In genomic region chr17:56134463-56134971, GRCm38 (mm10) we compare ENCODE assay signal across 8 mouse cellular contexts. TPM values are rescaled to one million over a fixed set of nuclear protein-coding genes. Genes with fewer than 3 reads are reported as not detected.
DNase-seq lines count a peak whose midpoint lies in the region; ATAC-seq and TF ChIP-seq lines count a peak whose summit lies in the region.

No protein-coding gene starts in this region.

- no peaks in the 10 kb centered on the region for H3K36me3 ChIP-seq in heart, adult 2 months (ENCODE audit: control insufficient read depth, insufficient read depth, low read length)
- no peaks in the 10 kb centered on the region for H3K36me3 ChIP-seq in lung, embryonic 14.5 days (ENCODE audit: insufficient read depth)
- peaks cover 13% of the 10 kb centered on the region; the same call in 1 of the 2 replicates for H3K36me3 ChIP-seq in neural tube, embryonic 14.5 days (ENCODE audit: control insufficient read depth, insufficient read depth, low read length)

- H3K9ac ChIP-seq in heart, adult 2 months (ENCODE audit: low read depth, low read length) = peak overlapping the region; percentile 32
- H3K9ac ChIP-seq in lung, embryonic 14.5 days = peak overlapping the region; percentile 29; the same call in 1 of the 2 replicates
- no peak overlapping the region for H3K9ac ChIP-seq in neural tube, embryonic 14.5 days (replicated peaks; ENCODE audit: low read depth, low read length)

- H3K4me3 ChIP-seq in cortical plate, adult 2 months (ENCODE audit: insufficient read depth, low read length) = 0 out of 2 replicates have a peak overlapping the region, but pooled peaks have one; percentile 1
- peak overlapping the region; percentile 48 for H3K4me3 ChIP-seq in heart, adult 2 months
- H3K4me3 ChIP-seq in lung, embryonic 14.5 days (ENCODE audit: low read depth, low read length) = peak overlapping the region; percentile 22
- H3K4me3 ChIP-seq in neural tube, embryonic 14.5 days (ENCODE audit: low read depth, low read length) = no peak overlapping the region

- intact Hi-C loops in heart, adult 2 months (cut with DNase I) = loop anchor here (5.0 kb wide), 1 partner anchor 218 kb away; no protein-coding TSS in a partner anchor

- TF ChIP-seq POLR2A in cortical plate, adult 2 months (IDR thresholded peaks at IDR 0.05; ENCODE audit: extremely low read depth, insufficient read depth, low read length) = no peak
- TF ChIP-seq POLR2A in heart, adult 2 months (IDR thresholded peaks at IDR 0.05; ENCODE audit: insufficient read depth, low read depth, low read length) = no peak

- peaks cover 6% of the 10 kb centered on the region; the same call in 1 of the 2 replicates for H3K4me1 ChIP-seq in cortical plate, adult 2 months (ENCODE audit: control insufficient read depth, insufficient read depth, low read length)
- peaks cover 22% of the 10 kb centered on the region for H3K4me1 ChIP-seq in heart, adult 2 months (ENCODE audit: control insufficient read depth, insufficient read depth, low read length)
- 0 out of 2 replicates have a peak, but pooled peaks cover 6% of the 10 kb centered on the region for H3K4me1 ChIP-seq in lung, embryonic 14.5 days (ENCODE audit: insufficient read depth)
- H3K4me1 ChIP-seq in neural tube, embryonic 14.5 days (ENCODE audit: control insufficient read depth, insufficient read depth, low read length) = peaks cover 33% of the 10 kb centered on the region

- DNase-seq in CD8-positive naive resting alpha-beta T cell, adult 2 months (ENCODE audit: low read depth in 2 of 2, low spot score in 2 of 2) = peak; percentile 67 to 82
- peak; percentile 52 for DNase-seq in R1 (ENCODE audit: low read depth, low spot score)
- DNase-seq in heart, adult 2 months = peak; percentile 80 to 86
- peak; percentile 79 for DNase-seq in kidney, adult 18-20 months
- peak; percentile 69 for DNase-seq in lung, embryonic 14.5 days
- DNase-seq in layer of hippocampus, adult 9-11 months = no peak

- H3K4me2 ChIP-seq in lung, embryonic 14.5 days = peak overlapping the region; percentile 67
- H3K4me2 ChIP-seq in neural tube, embryonic 14.5 days (ENCODE audit: low read depth, low read length) = peak overlapping the region; percentile 28; the same call in 1 of the 2 replicates

- no peaks in the 10 kb centered on the region for H3K79me2 ChIP-seq in heart, adult 2 months (replicated peaks; ENCODE audit: control insufficient read depth, insufficient read depth, low read length)

- H3K27ac ChIP-seq in cortical plate, adult 2 months (ENCODE audit: insufficient read depth, low read length) = peak overlapping the region; percentile 36
- peak overlapping the region; percentile 93 for H3K27ac ChIP-seq in heart, adult 2 months
- no peak overlapping the region for H3K27ac ChIP-seq in lung, embryonic 14.5 days (ENCODE audit: low read depth)
- H3K27ac ChIP-seq in neural tube, embryonic 14.5 days (ENCODE audit: low read depth, low read length) = no peak overlapping the region

- no peak for TF ChIP-seq EP300 in heart, adult 2 months (IDR thresholded peaks at IDR 0.05; ENCODE audit: insufficient read depth, low read depth, low read length)

- no peaks in the 10 kb centered on the region for H3K27me3 ChIP-seq in heart, adult 2 months (ENCODE audit: control insufficient read depth, insufficient read depth, low read length)
- peaks cover 17% of the 10 kb centered on the region; the same call in 1 of the 2 replicates for H3K27me3 ChIP-seq in lung, embryonic 14.5 days (ENCODE audit: insufficient read depth, low read length)
- peaks cover 5% of the 10 kb centered on the region; the same call in 1 of the 2 replicates for H3K27me3 ChIP-seq in neural tube, embryonic 14.5 days (ENCODE audit: control insufficient read depth, insufficient read depth, low read length)

- no peaks in the 10 kb centered on the region for H3K9me3 ChIP-seq in lung, embryonic 14.5 days (ENCODE audit: low read depth, low read length)
- H3K9me3 ChIP-seq in neural tube, embryonic 14.5 days (ENCODE audit: control insufficient read depth, low read length) = no peaks in the 10 kb centered on the region

- peak; percentile 13; the same call in 1 of the 2 replicates for ATAC-seq in lung, embryonic 14.5 days (ENCODE audit: insufficient read depth)
- no peak; the same call in 1 of the 2 replicates for ATAC-seq in neural tube, embryonic 14.5 days (ENCODE audit: low read depth)

- peak; percentile 57 for TF ChIP-seq CTCF in cortical plate, adult 2 months (IDR thresholded peaks at IDR 0.05; ENCODE audit: extremely low read depth, insufficient read depth, low read length)
- TF ChIP-seq CTCF in heart, adult 2 months (IDR thresholded peaks at IDR 0.05) = peak; percentile 95; the same call in 1 of the 2 replicates
- peak; percentile 88 for TF ChIP-seq CTCF in lung, embryonic 14.5 days (IDR thresholded peaks at IDR 0.05; ENCODE audit: low read depth)

- 3% methylated on average over 27 of the region's 27 CpGs for WGBS in heart, adult 2 months
- 3% methylated on average over 27 of the region's 27 CpGs for WGBS in lung, embryonic 14.5 days
- WGBS in neural tube, embryonic 14.5 days = 2% methylated on average over 27 of the region's 27 CpGs

RNA-seq across cellular contexts. Expression of gene Sema6b, which starts 5.6 kb away (rescaled TPM):
- 87.3 and 88.9 TPM in 2 replicates for polyA plus RNA-seq in cortical plate, adult 2 months (2012; rRNA removed)
- 10 to 100 TPM in 1 of 2 experiments, 1 to 10 TPM in 1; 8.9 to 12.6 TPM for total RNA-seq in heart, adult 2 months (2021)
- polyA plus RNA-seq in heart, adult 2 months (2012; rRNA removed) = 5.3 and 8.6 TPM in 2 replicates
- 1.7 and 1.8 TPM in 2 replicates for polyA plus RNA-seq in lung, embryonic 14.5 days (2014; fragmentation: Nextera tagmentation; extraction: Ambion mirVana)
- polyA plus RNA-seq in neural tube, embryonic 14.5 days (2014; fragmentation: Nextera tagmentation; extraction: Ambion mirVana) = 11.8 and 13.8 TPM in 2 replicates

RNA-seq across cellular contexts. Expression of gene Lrg1, which starts 12.7 kb away (rescaled TPM):
- 2.6 and 3.1 TPM in 2 replicates for polyA plus RNA-seq in cortical plate, adult 2 months (2012; rRNA removed)
- 10 to 100 TPM; 57.0 to 74.6 TPM for total RNA-seq in heart, adult 2 months (2021)
- 38.2 and 77.7 TPM in 2 replicates for polyA plus RNA-seq in heart, adult 2 months (2012; rRNA removed)
- polyA plus RNA-seq in lung, embryonic 14.5 days (2014; fragmentation: Nextera tagmentation; extraction: Ambion mirVana) = 0.17 TPM in 1 of 2 replicates, not detected in the other
- 0.24 TPM in 2 replicates for polyA plus RNA-seq in neural tube, embryonic 14.5 days (2014; fragmentation: Nextera tagmentation; extraction: Ambion mirVana)

RNA-seq across cellular contexts. Expression of gene Plin5, which starts 17.1 kb away (rescaled TPM):
- polyA plus RNA-seq in cortical plate, adult 2 months (2012; rRNA removed) = 0.55 and 0.67 TPM in 2 replicates
- 100 to 1,000 TPM; 159 to 160 TPM for total RNA-seq in heart, adult 2 months (2021)
- polyA plus RNA-seq in heart, adult 2 months (2012; rRNA removed) = 112 and 170 TPM in 2 replicates
- 0.34 and 0.86 TPM in 2 replicates for polyA plus RNA-seq in lung, embryonic 14.5 days (2014; fragmentation: Nextera tagmentation; extraction: Ambion mirVana)
- polyA plus RNA-seq in neural tube, embryonic 14.5 days (2014; fragmentation: Nextera tagmentation; extraction: Ambion mirVana) = 0.95 and 1.9 TPM in 2 replicates

RNA-seq across cellular contexts. Expression of gene Plin4, which starts 24.9 kb away (rescaled TPM):
- polyA plus RNA-seq in cortical plate, adult 2 months (2012; rRNA removed) = 0.73 and 1.2 TPM in 2 replicates
- 100 to 1,000 TPM; 151 to 170 TPM for total RNA-seq in heart, adult 2 months (2021)
- 114 and 167 TPM in 2 replicates for polyA plus RNA-seq in heart, adult 2 months (2012; rRNA removed)
- polyA plus RNA-seq in lung, embryonic 14.5 days (2014; fragmentation: Nextera tagmentation; extraction: Ambion mirVana) = 0.12 and 0.28 TPM in 2 replicates
- 0.19 and 0.28 TPM in 2 replicates for polyA plus RNA-seq in neural tube, embryonic 14.5 days (2014; fragmentation: Nextera tagmentation; extraction: Ambion mirVana)

RNA-seq across cellular contexts. Expression of gene Tnfaip8l1, which starts 27.8 kb away (rescaled TPM):
- 7.5 and 8.5 TPM in 2 replicates for polyA plus RNA-seq in cortical plate, adult 2 months (2012; rRNA removed)
- 1 to 10 TPM; 1.1 to 1.7 TPM for total RNA-seq in heart, adult 2 months (2021)
- polyA plus RNA-seq in heart, adult 2 months (2012; rRNA removed) = 3.6 and 4.5 TPM in 2 replicates
- 14.5 and 16.2 TPM in 2 replicates for polyA plus RNA-seq in lung, embryonic 14.5 days (2014; fragmentation: Nextera tagmentation; extraction: Ambion mirVana)
- polyA plus RNA-seq in neural tube, embryonic 14.5 days (2014; fragmentation: Nextera tagmentation; extraction: Ambion mirVana) = 9.2 and 9.9 TPM in 2 replicates

Comparison
In these comparisons a context has a peak if more than half of its experiments do, and no peak if none do; other contexts are left out.
1. H3K27ac ChIP-seq: peak in cortical plate, adult 2 months (single experiment) and heart, adult 2 months (single experiment); none in lung, embryonic 14.5 days (single experiment) and neural tube, embryonic 14.5 days (single experiment).
2. RNA of gene Plin5, which starts 17.1 kb away (polyA plus RNA-seq): 112 to 170 TPM in heart, adult 2 months; 0.95 to 1.9 TPM in neural tube, embryonic 14.5 days, 0.34 to 0.86 TPM in lung, embryonic 14.5 days and 0.55 to 0.67 TPM in cortical plate, adult 2 months; every median in the first group is over 10 times any median in the second.
3. Peak in every context shown above with its lines, with median percentiles within 50 percentile points of each other: CTCF ChIP-seq.